Mouse (Mus musculus): ENCODE data around the gene Mtf2.

GRCm38 (mm10) chr5:108076241-108076640 lies 10.8 kb downstream of the Mtf2 start:
- TF ChIP-seq POLR2A (IDR thresholded peaks at IDR 0.05; ENCODE audit: borderline replicate concordance, control insufficient read depth, low read depth, low read length) = no peak
- TF ChIP-seq CTCF (IDR thresholded peaks at IDR 0.05; ENCODE audit: control insufficient read depth, insufficient read depth, low read length) = no peak
